Mouse (Mus musculus): ENCODE measurements around the gene Itga11. TPM values are rescaled to one million over a fixed set of nuclear protein-coding genes. Genes with fewer than 3 reads are reported as not detected.
A peak's percentile ranks its signal among the peaks of the same experiment; 100 is the strongest.

Gene Itga11
- polyA plus RNA-seq, 1 experiment from 2014 or later = 3.6 TPM

GRCm38 (mm10) chr9:62827939-62828652 is 150.5 kb downstream of the Itga11 start:
- Histone ChIP-seq H3K27ac (peak overlapping the region; percentile 63), H3K9ac (no peak overlapping the region), H3K4me3 (replicated peaks) (peak overlapping the region; percentile 30), H3K36me3 (replicated peaks) (no peaks in the 10 kb centered on the region), H3K9me3 (no peaks in the 10 kb centered on the region), H3K27me3 (no peaks in the 10 kb centered on the region), H3K4me2 (peak overlapping the region; percentile 51), H3K4me1 (peaks cover 33% of the 10 kb centered on the region)
- 6% methylated on average over 24 of the region's 24 CpGs for WGBS
- peak; percentile 7; the same call in 1 of the 2 replicates for ATAC-seq (ENCODE audit: low FRiP score)

GRCm38 (mm10) chr9:62828662-62829086 is 151.0 kb downstream of the Itga11 start:
- peaks cover 33% of the 10 kb centered on the region for H3K4me1 ChIP-seq

GRCm38 (mm10) chr9:62829877-62830276 is 152.3 kb downstream of the Itga11 start:
- Histone ChIP-seq H3K4me3 (replicated peaks) (no peak overlapping the region), H3K9me3 (no peaks in the 10 kb centered on the region), H3K27ac (no peak overlapping the region), H3K4me2 (no peak overlapping the region), H3K27me3 (no peaks in the 10 kb centered on the region), H3K36me3 (replicated peaks) (no peaks in the 10 kb centered on the region), H3K9ac (no peak overlapping the region), H3K4me1 (peaks cover 33% of the 10 kb centered on the region)
- 84% methylated on average over 6 of the region's 6 CpGs for WGBS
- no peak for ATAC-seq (ENCODE audit: low FRiP score)

More at GRCm38 (mm10) chr9:62828662-62829086, 151.0 kb downstream of the Itga11 start:
- H3K36me3 ChIP-seq (replicated peaks) = no peaks in the 10 kb centered on the region
- peak overlapping the region; percentile 51 for H3K4me2 ChIP-seq
- H3K9me3 ChIP-seq = no peaks in the 10 kb centered on the region
- no peaks in the 10 kb centered on the region for H3K27me3 ChIP-seq
- peak overlapping the region; percentile 30 for H3K4me3 ChIP-seq (replicated peaks)
- no peak overlapping the region for H3K9ac ChIP-seq
- peak overlapping the region; percentile 42; the same call in 1 of the 2 replicates for H3K27ac ChIP-seq
- peak; percentile 90 for ATAC-seq (ENCODE audit: low FRiP score)
- 0% methylated on average over 23 of the region's 23 CpGs for WGBS

Other genes starting within 250 kb of the Itga11 start
- gene Coro2b, start 140.8 kb upstream of the Itga11 start, polyA plus RNA-seq (2016; fragmentation: Nextera tagmentation; extraction: Ambion mirVana) = 37.6 and 38.1 TPM in 2 replicates
- gene Fem1b, start 134.1 kb downstream of the Itga11 start, polyA plus RNA-seq (2016; fragmentation: Nextera tagmentation; extraction: Ambion mirVana) = 56.6 and 59.0 TPM in 2 replicates
- 8.5 and 9.8 TPM in 2 replicates for gene Cln6, start 161.0 kb downstream of the Itga11 start, polyA plus RNA-seq (2016; fragmentation: Nextera tagmentation; extraction: Ambion mirVana)
- gene Calml4, start 180.3 kb downstream of the Itga11 start, polyA plus RNA-seq (2016; fragmentation: Nextera tagmentation; extraction: Ambion mirVana) = 1.8 and 3.1 TPM in 2 replicates